Mouse (Mus musculus) cerebellum, adult 9-10 months (tissue): ENCODE data around the gene Rad51c.
"Not testable (repeated sequence)": the region's sequence is repeated elsewhere in the genome, so short reads cannot be mapped to it uniquely, and the experiment has no call there.

ENCODE experiments used
- DNase-seq: peaks from one replicate; pipeline ENCODE4 v3.0.0; 2022

Rad51c gene

GRCm38 (mm10) chr11:87404876-87405275, at the start of gene Rad51c, which contains the start of gene Tex14:
Gene Rad51c, minus strand, starts transcription at chr11:87404954.
Gene Tex14, plus strand, starts transcription at chr11:87405065.
- DNase-seq = no peak

GRCm38 (mm10) chr11:87454035-87454690, 49.4 kb upstream of the Rad51c start:
- DNase-seq = no peak

- no peak for DNase-seq
Observed at GRCm38 (mm10) chr11:87453216-87454034, 48.7 kb upstream of the Rad51c start.

- not testable (repeated sequence) for DNase-seq
Observed at GRCm38 (mm10) chr11:87452779-87453178, 48.0 kb upstream of the Rad51c start.

GRCm38 (mm10) chr11:87449847-87450246, 45.1 kb upstream of the Rad51c start:
- not testable (repeated sequence) for DNase-seq

GRCm38 (mm10) chr11:87449200-87449547, 44.4 kb upstream of the Rad51c start:
- DNase-seq = no peak

GRCm38 (mm10) chr11:87448476-87449199, 43.9 kb upstream of the Rad51c start:
- DNase-seq = peak; percentile 81

- DNase-seq = peak; percentile 98
Observed at GRCm38 (mm10) chr11:87448081-87448475, 43.3 kb upstream of the Rad51c start.

- DNase-seq = no peak
Observed at GRCm38 (mm10) chr11:87447429-87447828, 42.7 kb upstream of the Rad51c start.

- no peak for DNase-seq
Observed at GRCm38 (mm10) chr11:87446159-87446558, 41.4 kb upstream of the Rad51c start.

- DNase-seq = not testable (repeated sequence)
Observed at GRCm38 (mm10) chr11:87445593-87445992, 40.8 kb upstream of the Rad51c start.

- DNase-seq = no peak
Observed at GRCm38 (mm10) chr11:87444735-87445428, 40.1 kb upstream of the Rad51c start.

GRCm38 (mm10) chr11:87444056-87444455, 39.3 kb upstream of the Rad51c start:
- not testable (repeated sequence) for DNase-seq

- peak; percentile 85 for DNase-seq
Observed at GRCm38 (mm10) chr11:87443373-87443883, 38.7 kb upstream of the Rad51c start.

GRCm38 (mm10) chr11:87442643-87443372, 38.1 kb upstream of the Rad51c start:
- DNase-seq = peak; percentile 87

- no peak for DNase-seq
Observed at GRCm38 (mm10) chr11:87439796-87440420, 35.2 kb upstream of the Rad51c start.

GRCm38 (mm10) chr11:87436326-87437232, 31.8 kb upstream of the Rad51c start:
- no peak for DNase-seq

- not testable (repeated sequence) for DNase-seq
Observed at GRCm38 (mm10) chr11:87435107-87435506, 30.4 kb upstream of the Rad51c start.

GRCm38 (mm10) chr11:87432933-87433669, 28.3 kb upstream of the Rad51c start:
- no peak for DNase-seq

- no peak for DNase-seq
Observed at GRCm38 (mm10) chr11:87432447-87432846, 27.7 kb upstream of the Rad51c start.
